Mouse (Mus musculus) small intestine, adult 2 months (tissue): ENCODE measurements at regions not wholly inside any gene's neighbourhood (a gene's known extent, or its start where the extent isn't known, plus 50 kb on each side); places are given as distances from the start of the nearest gene placed in this dataset.
"Not testable (repeated sequence)": the region's sequence is repeated elsewhere in the genome, so short reads cannot be mapped to it uniquely, and the experiment has no call there.

Experiments used
- CTCF ChIP-seq: fragments of 200-500 bp; IDR thresholded peaks from 2 replicates; pipeline ENCODE4 v1.5.1; 2012; ENCODE audit warnings: low read depth, mild to moderate bottlenecking, control low read depth, inconsistent platforms, low read length, moderate library complexity, mixed read lengths; ENCODE audit not compliant: insufficient replicate concordance, insufficient read length; ENCODE audit errors: extremely low read depth
- POLR2A ChIP-seq: fragments of 200-500 bp; IDR thresholded peaks from 2 replicates; pipeline ENCODE4 v1.6.1; 2012; ENCODE audit warnings: low read depth, mild to moderate bottlenecking, control low read depth, inconsistent platforms, low read length, moderate library complexity

DNA sequence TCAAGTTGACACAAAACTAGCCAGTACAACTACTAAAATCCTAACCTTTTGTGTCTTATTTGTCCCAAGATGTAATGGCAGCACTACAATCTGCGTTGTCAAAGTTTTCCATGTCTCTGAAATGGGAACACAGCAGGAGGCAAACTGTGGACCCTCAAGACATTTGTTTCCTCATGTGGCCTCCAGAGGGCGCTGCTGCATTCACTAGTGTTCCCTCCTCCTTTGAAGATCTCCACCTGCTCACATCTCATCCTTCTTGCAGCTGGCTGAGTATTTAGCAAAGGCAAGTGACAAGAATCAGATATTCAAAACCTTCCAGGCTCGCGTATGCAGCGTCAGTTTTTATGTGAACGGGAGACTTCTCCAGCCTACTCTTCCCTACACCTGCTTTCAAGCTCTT lies 663.3 kb downstream of the Dad1 start:
- TF ChIP-seq CTCF, POLR2A: not testable (repeated sequence)
